Mouse (Mus musculus) 3T3-L1 (cell line): Measurements from ENCODE around the gene Cd48.
"Not testable (repeated sequence)": the region's sequence is repeated elsewhere in the genome, so short reads cannot be mapped to it uniquely, and the experiment has no call there.

Experiments
- DNase-seq: peaks from one replicate; pipeline ENCODE4 v3.0.0-alpha.2; 2015; ENCODE audit warnings: low read depth, low spot score

Gene Cd48

DNA sequence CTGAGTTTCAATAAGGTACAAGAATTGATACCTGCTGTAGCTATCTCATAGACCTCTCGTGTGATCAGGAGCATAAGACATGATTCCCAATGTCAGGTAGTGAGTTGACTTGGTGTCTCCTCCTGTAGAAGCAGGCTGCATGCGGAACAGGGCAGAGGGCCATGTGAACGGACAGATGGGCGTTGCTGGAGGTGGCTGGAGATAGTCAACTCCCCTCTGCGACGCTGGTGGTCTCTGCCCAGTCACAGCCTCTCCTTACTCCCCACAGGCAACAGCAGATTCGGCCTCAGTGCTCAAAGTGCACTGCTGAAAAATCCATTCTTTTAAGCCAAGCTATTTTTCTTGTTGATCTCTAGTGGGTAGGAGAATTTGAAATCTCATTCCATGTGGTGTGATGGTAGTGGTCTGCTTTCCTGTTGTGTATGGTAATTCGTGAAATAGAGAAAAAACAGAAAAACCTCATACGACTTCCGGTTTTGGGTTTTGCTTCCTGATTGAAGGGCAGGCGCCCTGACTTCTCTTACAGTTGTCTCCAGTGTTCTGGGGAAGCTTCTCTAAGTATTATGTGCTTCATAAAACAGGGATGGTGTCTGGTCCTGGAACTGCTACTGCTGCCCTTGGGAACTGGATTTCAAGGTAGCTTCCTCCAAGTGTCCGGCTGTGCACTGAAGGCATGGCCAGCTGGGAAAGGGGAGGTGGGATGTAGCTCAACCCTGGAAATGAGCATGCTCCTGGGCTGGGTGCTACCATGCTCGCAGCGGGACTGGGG lies at the start of gene Cd48:
TSS of gene Cd48 (plus strand) at position 479 of the 769 bp plus-strand sequence.
- no peak for DNase-seq

DNA sequence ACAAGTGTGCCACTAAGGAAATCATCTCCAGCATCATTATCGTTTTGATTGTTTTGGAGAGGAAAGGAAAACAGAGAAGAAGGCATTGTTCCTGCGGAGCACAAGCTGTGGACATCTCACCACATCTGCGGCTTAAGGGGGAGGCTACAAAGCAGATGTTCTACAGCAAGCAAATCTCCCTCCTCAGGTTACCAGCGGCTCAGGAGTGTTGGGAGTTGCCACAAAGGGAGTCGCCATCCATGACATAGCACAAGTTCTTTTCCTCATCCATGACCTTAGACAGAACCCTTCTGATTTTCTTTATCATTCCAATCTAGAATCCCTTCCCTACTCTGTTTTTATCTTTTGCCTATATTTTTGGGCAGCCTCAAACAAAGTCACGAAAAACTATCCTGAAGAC lies 46.1 kb upstream of the Cd48 start:
- DNase-seq: no peak

DNA sequence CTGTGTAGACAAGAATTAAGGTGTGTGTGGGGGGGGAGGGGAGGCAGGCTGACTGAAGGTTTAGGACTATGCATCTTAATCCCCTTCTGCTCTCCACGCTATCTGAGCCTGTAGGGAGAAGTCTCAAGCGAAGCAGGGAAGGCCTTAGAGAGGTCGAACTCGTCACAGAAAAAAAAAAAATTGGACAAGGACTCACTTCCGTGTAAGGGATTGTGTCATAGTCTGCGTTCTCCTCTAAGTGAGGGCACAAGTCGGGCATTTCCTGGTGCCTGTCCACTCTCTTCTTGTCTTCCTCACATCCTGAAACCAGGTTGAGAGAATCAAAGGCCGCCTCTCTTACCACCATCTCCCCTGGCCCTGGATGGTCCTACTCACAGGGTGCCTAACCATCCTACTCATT lies 44.7 kb upstream of the Cd48 start:
- no peak for DNase-seq

DNA sequence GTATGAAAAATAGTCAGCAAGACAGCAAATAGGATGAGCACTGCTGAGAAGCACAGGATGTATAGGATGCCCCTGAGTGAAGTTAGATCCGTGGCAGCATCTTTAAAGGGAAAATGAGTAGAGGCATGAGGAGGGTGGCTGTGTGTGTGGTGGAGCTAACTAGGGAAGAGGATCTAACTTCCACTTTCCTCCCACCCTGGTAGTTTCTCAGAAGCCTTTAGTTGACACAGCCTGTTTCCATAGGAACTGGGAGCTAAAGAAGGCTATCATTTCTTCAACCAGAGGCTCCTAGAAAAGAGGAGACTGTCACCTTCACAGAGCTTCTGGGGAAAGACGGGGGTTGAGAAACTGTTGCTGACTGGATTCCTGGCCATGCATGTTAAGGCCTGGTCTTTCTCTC lies 43.1 kb upstream of the Cd48 start:
- DNase-seq: no peak

DNA sequence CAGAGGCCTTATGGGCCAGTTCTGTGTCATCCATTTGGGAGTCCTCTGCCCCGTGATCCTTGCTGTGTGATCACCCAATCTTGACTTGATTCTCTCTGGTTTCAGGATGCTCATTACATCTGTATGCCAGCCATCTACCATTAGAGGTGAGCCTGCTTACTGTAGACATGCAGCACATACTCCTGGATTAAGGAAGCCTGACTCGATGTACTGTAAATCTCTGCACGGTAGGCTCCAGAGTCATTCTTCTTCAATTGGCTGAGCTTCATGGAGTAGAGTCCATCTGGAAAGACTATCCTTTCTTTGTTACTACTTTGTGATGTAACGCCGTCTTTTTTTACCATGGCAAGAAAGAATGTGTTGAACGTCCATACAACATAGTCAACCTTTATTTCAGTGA lies 41.0 kb upstream of the Cd48 start:
- DNase-seq: no peak

DNA sequence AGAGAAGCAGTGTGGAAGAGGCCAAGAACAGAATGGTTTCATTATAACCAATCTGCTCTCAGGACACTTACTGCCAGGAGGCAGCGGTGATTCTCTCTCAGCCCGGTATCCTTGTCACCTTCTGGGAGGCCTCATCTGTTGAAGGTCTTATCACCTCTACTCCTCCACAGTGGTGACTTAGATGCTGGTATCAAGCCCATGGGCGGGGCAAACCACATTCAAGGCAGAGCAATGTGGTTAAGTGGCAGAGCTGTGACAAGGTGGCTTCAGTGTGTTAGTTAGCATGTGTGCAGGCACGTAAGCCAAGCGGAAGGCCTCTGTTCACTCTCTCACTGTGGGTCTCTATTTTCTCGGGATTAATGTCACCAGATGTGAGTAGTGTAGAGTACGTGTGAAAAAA lies 38.2 kb upstream of the Cd48 start:
- DNase-seq: no peak

DNA sequence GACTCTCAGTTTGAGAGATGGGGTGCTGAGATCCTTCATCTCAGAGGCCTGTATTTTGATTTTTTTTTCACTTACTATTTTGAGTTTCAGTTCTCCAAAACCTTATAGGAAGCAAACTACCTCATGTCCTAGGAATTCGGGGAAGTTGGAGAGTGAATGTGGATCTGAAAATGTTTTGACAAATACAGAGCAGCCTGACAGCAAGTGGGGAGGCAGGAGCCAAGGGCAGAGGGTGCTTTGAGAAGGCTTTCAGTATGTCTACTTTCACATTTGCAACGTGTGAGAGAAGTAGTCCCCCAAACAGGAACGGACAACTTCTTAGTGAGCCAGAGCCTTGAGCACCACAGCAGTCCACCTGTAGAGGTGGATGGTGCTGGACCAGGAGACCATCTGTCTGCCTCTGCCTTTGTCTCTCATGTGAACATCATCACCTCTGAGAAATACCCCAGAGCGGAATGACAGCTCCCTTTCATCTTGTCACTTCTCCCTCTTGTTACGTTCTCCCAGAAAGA lies 35.3 kb upstream of the Cd48 start:
- no peak for DNase-seq

DNA sequence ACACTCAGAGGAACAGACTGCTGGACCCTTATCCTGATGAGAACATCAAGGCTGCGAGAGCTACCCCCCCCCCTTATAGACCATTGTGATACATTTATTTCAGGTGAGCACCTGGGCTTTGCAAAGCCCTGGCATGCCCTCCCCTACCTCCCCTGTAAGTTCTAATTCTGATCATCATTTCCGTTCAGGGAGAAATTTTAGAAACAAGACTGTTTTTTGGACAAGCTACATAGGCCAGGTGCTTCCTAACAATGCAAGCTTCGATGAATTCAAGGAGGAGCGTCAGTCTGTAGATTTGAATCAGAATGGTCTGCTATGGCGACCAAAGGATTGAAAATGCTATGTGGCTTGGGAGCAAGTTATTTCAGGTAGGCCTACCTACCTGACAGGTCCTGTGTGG lies 34.1 kb upstream of the Cd48 start:
- DNase-seq: no peak

DNA sequence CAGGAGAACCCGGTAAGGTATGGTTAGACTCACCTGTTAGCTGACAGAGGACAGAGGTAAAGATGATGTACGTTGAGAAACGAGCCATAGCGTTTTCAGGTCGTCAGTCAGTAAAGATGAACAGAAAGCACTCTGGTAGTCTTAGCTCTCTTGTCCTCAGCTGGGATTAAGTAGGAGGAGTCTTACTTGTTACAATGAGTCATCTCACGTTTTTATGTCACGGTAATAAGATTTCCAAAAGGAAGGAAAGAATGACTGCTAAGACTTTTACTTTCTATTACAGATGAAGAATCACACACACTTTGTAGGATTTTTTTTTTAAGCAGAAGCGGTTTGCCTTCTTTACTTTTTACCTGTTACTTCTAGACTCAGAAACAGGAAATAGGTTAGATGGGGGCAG lies 33.0 kb upstream of the Cd48 start:
- no peak for DNase-seq

DNA sequence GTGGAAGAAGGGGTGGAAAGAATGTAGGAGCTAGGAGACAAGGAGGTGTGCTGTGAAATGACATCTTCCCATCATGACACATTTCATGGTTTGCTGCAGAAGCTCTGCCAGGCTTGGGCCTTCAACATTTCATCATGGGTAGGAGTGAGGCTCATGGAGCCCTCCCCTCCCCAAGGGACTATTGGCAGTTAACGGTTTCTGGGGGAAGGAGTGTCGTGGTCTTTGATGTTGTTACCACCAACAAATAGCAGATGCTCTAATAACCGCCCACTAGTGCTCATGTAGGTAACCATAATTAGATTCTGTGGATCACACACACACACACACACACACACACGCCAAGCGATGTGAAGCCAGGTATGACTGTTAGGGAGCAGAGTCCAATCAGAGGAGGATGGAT lies 29.1 kb upstream of the Cd48 start, which contains the start of gene Slamf7:
TSS of gene Slamf7 (minus strand) at position 302 of the 400 bp plus-strand sequence.
- no peak for DNase-seq

DNA sequence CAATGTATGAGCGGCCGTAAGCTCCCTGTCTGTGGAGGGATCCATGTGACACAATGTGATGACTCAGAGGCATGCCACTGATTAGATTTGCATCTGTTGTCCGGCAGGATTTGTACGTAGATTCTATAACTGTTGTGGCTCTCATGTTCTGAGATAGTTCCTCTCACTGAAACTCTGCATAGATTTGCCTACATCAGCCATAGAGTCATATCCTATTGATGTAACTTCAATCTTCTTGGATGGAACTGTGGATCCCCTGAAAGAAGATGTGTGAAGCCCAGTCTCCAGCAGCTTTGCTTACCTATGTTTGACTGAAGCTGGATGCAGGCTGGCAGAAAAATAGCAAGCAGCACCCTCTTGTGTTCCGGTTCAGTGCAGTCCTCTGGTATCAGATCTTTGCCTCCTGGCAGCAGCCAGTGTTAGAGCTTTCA lies 23.2 kb upstream of the Cd48 start:
- DNase-seq: no peak

DNA sequence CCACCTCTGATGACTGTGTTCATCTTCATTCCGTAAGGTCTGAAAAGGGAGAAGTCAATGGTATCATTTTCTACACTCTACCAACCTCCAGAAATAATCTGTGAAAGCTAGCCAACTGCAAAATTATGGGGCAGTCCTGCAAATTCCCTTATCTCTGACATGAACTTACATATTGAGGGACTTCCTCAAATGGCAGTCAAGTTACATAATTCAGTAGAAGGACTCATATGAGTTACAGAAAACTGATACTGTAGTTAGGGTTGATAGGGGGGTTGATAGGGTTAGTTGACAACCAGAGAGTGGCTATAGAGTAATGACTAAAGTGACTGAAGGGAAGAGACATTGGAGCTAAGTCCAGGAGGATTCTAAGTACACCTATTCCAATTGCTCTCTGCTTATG lies 21.4 kb upstream of the Cd48 start:
- no peak for DNase-seq

DNA sequence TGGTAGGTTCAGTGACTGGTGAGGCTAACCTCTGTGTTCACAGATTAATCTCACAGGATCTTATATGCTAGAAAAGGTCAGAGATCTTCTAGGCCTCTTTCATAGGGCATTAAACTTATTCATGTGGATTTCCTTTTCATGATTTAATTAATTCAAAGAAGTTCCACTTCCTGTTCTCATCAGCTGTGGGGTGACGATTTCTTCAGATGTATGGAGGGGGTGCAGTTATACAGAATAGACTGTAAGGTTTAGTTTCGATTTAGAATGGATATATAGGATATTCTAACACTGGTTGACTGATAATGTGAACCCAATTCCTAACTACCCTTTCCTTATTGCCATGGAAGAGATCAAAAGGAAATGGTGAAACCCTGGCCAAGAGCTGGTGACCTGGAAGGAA lies 20.3 kb upstream of the Cd48 start:
- no peak for DNase-seq

DNA sequence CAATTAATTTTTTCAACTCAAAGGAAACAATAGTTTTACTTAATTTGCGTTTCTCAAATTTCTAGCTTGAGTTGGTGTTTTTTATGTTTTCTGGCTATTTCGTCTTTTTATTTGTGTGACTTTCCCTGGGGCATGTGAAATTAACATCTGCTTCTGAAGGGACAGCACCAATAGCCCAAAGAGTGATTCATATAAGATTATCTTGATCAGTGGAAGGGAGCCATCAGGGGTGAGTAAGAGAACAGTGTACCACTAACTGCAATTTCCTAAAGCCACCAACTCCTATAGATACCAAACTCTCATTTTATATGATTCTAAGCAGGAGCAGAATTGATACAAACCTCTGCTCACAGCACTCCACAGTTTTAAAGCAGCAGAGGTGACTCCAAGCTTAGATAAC lies 18.1 kb upstream of the Cd48 start:
- no peak for DNase-seq

DNA sequence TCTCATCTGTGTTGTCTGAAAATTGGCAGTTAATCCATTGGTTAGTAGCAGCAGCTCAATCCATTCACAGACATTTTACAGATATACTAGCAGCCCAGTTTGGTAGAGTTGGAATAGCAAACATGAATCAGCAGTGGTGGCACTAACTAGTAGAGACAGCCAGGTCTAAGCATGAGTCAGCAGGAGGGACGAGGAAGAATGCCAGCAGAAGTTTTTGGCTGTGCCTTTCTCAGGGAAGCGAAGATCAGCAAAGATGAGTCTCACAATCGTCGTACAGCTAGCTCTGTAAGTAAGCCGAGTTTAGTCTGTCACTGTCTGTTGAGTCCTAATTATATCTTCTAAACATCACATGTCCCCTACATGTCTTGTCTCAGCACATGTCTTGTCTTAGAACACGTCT lies 15.5 kb upstream of the Cd48 start:
- no peak for DNase-seq

DNA sequence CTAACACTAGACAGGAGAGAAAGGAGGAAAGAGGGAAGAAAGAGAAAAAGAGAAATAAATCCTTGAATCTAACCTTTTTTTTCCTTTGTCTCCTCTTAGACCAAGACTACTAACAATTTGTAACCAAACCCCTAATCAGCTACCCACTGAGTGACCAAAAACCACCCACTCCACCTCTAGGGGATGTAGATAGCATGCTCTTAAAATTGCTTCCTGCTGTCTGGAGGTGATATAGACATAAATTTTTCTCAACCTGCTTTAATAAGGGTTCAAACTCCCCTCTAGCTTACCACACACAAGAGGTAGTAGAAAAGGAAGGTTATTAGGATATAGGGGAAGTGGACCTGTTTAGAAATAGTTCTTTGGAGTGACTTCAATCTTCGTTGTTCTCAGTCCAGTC lies 14.6 kb upstream of the Cd48 start:
- DNase-seq: no peak

DNA sequence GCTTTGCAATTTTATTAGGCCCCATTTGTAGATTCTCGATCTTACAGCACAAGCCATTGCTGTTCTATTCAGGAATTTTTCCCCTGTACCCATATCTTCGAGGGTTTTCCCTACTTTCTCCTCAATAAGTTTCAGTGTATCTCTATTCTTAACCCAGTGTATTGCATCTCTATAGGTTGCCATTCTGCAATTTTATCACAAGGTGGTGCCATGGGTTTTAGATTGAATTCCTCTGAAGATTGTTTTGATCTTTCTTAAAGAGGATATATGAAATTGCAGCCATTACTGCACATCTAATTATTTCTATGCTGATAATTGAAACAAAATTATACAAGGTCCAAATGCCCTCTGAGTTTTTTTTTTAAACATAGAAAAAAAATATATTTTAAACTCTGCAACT lies 9.4 kb upstream of the Cd48 start:
- not testable (repeated sequence) for DNase-seq

DNA sequence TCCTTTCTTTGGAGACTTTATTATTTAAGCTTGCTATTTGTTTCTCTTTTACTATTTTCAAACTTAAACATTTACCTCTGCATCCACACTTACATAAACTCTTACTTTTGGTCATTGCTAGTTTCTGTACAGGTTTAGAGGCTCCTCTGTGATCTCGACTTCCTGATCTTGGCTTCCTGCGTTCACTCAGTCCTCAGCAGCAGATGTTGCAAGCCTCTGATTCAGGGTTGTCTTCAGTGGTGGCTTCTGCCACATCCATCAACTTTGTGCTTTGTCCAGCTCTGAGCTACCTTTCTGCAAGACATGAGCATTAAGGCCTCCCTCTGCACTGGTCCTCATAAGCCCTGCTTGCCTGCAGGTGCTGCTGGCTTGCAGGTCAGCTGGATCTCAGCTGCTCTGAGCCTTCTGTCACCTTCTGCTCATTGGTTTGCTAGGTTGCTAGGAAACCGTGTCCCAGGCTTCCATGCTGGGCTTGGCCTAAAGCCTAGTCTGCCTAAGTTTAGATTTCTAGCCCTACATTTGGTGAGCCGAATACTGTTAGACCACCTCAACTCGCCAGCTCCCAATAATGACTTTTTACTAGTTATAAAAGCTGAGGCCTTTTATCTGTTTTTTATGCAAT lies 8.8 kb upstream of the Cd48 start:
- DNase-seq: no peak

DNA sequence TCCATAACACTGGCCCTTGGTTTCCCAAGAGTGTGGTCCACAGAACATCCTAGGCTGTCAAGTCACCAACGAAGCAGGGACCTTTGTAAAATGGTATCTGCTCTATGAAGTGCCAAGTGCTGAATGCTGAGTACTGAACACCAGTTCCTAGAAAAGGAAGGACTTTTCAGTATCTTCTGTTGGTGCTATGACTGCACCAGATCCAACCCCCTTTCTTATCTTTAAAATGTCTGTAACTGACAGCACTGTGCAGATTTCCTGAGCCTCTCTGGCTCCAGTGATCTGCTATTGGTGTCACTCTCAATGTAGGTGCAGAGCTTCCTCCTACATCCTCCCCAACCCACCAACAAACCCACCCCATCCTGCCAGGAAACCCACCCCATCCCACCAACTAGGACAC lies 7.3 kb upstream of the Cd48 start:
- DNase-seq: no peak

DNA sequence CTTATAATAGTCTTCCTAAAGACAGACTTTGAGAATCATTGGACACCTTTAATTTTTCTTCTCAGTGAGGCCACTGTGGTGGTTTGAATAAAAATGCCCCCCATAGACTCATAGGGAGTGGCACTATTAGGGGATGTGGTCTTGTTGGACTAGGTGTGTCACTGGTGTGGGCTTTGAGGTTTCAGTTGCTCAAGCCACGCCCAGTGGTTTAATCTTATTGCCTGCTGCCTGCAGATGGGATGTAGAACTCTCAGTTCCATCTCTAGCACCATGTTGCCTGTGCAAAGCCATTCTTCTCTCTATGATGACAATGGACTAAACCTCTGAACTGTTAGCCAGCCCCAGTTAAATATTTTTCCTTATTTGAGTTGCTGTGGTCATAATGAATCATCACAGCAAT lies 4.1 kb upstream of the Cd48 start:
- DNase-seq: no peak

DNA sequence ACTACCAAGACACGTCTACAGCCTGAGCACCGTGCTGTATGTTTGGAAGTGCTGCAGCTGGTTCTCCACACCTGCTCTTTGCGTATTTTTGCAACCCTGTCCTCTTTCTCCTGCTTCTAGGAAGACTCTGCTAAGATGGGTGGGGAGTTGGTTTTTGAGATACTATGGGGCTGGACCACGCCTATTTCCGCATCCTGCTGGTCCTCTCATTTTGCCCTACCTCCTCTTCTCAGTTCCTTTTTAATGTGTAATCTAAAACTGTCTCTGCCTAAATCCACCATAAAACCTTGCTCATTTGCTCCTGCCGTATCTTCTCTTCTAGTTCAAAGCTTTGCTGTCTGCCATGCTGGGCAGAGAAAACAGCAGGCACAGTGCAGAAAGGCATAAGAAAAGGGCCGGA lies 800 bp upstream of the Cd48 start:
- DNase-seq: no peak

DNA sequence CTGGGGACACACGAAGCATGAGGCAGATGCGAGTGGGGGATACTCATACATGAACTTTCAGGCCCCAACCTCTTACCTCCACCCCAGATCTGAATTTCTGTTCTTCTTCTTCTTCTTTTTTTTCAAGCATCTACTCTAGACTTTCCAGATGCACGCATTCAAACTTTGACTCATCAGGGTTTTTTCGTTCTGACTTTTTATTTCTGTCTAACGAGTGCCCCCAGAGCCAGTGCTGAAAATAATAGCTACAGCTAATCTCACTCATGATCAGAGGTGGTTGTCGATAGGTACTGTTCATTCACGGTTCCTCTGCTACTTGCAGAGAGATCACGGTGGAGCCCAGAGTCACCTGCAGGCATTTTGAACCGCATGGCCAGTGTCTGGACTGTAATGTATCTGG lies 3.1 kb downstream of the Cd48 start:
- no peak for DNase-seq

DNA sequence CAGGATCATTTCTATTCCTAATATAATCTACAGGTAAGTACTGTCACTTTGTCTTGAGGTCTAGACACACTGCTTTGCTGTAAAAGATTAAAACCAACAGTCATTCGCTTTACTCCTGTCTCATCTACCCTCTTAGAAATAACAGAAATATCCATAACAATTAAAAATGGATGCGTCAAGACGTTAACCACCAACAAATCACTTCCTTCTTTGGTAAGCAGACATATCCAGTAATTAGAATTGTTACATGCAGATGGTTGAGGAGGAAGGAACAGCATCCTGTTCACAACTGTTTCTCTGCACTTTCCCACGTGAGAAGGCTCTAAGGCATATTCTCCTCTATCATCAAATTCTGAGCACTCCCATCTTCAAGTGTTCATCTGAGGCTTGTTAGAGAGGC lies 5.5 kb downstream of the Cd48 start:
- no peak for DNase-seq
